Mouse (Mus musculus) liver, adult 2 months (tissue): ENCODE measurements around the gene Bcl11b.

Source experiments
- CTCF ChIP-seq: fragments of 200-500 bp; IDR thresholded peaks from 2 replicates; pipeline ENCODE4 v1.5.1; 2011; ENCODE audit warnings: low read depth, low read length, control low read depth
- POLR2A ChIP-seq: fragments of 200-500 bp; IDR thresholded peaks from 2 replicates; pipeline ENCODE4 v1.6.1; 2011; ENCODE audit warnings: low read length, control low read depth; ENCODE audit not compliant: insufficient read depth; ENCODE audit errors: extremely low read depth

DNA sequence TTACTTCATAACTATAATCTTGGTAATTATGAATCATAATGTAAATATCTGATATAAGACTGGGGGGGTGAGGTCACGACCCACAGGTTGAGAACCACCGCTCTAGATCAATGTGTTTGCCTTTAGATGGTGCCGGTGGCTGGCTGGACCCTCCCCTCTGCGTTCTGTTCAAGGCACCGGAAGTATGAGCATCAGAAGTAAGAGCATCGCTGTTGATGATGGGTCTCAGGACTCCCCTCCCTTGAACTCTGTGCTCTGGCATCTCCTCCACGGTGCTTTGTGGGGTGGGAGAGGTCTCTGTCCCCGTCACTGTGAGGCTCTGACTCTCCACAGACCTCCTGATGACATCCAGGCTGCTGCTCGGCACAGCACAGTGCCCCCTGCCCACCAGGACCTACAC lies 62.6 kb downstream of the Bcl11b start:
- TF ChIP-seq CTCF (no peak), POLR2A (no peak)
